Mouse (Mus musculus): ENCODE data around the gene Crim1. TPM values are rescaled to one million over a fixed set of nuclear protein-coding genes. Genes with fewer than 3 reads are reported as not detected.

Gene Crim1
- 55.9 and 88.9 TPM in 2 replicates for total RNA-seq (2014; rRNA removed)
- 7.1 and 14.1 TPM in 2 replicates for polyA plus RNA-seq (2015; fragmentation: Nextera tagmentation; extraction: Ambion mirVana)

DNA sequence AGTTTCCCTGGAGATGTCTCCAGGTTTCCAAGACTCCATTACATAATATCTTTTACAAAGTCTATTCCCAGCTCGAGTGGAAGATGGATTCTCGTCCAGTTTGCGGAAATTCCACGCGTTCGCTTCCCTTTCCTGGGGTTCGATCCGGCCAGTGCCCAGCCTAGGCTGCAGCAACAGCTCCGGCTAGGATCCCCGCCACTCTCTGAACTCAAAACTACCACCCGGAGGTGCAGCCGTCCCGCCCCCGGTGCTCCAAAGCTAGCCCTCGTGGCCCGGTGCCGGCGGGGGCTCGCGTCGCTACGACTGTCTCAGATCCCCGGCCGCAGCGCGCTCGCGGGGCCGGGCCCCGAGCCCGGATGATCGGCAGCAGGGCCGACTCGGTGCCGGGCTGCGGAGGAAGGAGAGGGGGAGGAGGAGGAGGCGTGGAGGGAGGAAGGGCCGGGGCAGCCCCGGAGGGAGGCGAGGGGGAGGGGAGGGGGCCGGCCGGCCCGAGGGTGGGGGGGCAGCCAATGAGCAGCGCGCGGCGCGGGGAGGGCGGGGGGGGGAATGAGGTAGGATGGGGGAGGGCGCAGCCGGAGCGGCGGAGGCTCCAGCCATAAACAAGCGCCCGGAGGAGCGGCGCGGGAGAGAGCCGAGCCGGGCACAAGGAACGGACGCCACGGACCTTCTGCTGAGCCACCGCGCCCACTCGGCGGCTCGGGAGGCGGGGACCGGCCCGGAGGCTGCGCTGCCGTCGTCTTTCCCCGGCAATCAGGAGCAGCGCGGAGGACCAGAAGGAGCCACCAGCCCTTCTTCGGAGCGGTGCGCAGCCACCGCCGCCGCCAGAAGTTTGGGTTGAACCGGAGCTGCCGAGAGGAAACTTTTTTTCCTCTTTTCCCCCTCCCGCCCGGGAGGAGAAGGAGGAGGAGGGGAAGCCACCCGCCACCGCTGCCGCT is at the start of gene Crim1:
Gene Crim1, plus strand, starts transcription at position 623 of the 935 bp plus-strand sequence.
- Histone ChIP-seq H3K36me3 (ENCODE audit: insufficient read depth) (no peaks in the 10 kb centered on the region), H3K27me3 (ENCODE audit: insufficient read depth, low read length) (no peaks in the 10 kb centered on the region), H3K4me3 (ENCODE audit: low read depth, low read length) (peak within 1 kb of the TSS; percentile 79), H3K9me3 (ENCODE audit: low read length) (no peaks in the 10 kb centered on the region), H3K4me2 (ENCODE audit: low read depth) (peak within 1 kb of the TSS; percentile 94), H3K4me1 (ENCODE audit: insufficient read depth) (peaks cover 8% of the 10 kb centered on the region; the same call in 1 of the 2 replicates), H3K27ac (ENCODE audit: low read depth, low read length) (peak within 1 kb of the TSS; percentile 88), H3K9ac (peak within 1 kb of the TSS; percentile 67)
- ATAC-seq = peak; percentile 62
- under 1% methylated on average over 77 of the region's 90 CpGs for WGBS
- peak; percentile 80 for DNase-seq
- no peak for TF ChIP-seq CTCF (IDR thresholded peaks at IDR 0.05; ENCODE audit: low read depth)

DNA sequence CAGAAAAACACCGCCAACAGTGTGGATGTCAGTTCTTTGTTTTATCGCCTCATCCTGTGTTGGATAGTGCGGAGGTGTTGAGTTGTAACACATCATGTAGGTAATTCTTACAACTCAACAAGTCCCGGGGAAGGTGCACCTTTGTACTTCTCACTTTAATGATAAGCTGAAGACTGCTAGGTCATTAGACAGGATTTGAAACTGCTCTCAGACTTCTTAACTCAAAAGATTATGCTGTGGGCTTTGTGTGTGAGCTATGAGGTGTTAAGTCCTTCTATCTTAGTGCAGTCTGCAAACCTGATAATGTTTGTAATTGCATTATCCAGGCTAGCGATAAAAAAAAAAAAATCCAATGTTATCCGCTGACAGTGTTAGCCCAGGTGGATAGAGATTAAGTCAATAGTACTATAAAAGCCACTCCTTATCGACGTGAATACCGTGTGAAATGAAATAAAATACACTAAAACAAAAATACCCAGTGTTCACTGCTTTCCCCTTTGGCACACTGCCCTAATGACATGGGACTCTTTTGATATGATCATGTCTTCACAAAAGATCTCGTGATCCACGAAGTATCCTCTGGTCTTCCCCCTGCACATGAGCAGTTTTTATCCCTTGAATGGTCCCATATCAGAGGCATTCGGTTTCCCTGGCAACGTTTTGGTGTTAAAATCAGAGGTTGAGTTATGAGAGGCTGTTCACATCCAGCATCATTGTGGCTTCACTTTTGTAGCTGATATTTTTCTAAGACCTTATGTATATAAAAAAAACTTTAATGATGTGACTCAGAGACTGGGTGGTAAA is 48.4 kb upstream of the Crim1 start:
- Histone ChIP-seq H3K36me3 (ENCODE audit: insufficient read depth) (no peaks in the 10 kb centered on the region), H3K9me3 (ENCODE audit: low read length) (no peaks in the 10 kb centered on the region), H3K4me3 (ENCODE audit: low read depth, low read length) (no peak overlapping the region), H3K9ac (no peak overlapping the region), H3K27ac (ENCODE audit: low read depth, low read length) (no peak overlapping the region), H3K4me1 (ENCODE audit: insufficient read depth) (no peaks in the 10 kb centered on the region), H3K4me2 (ENCODE audit: low read depth) (no peak overlapping the region), H3K27me3 (ENCODE audit: insufficient read depth, low read length) (no peaks in the 10 kb centered on the region)
- WGBS = 57% methylated on average over 13 of the region's 13 CpGs
- ATAC-seq = 0 out of 2 replicates have a peak, but pooled peaks have one; percentile 34
- DNase-seq = no peak
- no peak for TF ChIP-seq CTCF (IDR thresholded peaks at IDR 0.05; ENCODE audit: low read depth)

DNA sequence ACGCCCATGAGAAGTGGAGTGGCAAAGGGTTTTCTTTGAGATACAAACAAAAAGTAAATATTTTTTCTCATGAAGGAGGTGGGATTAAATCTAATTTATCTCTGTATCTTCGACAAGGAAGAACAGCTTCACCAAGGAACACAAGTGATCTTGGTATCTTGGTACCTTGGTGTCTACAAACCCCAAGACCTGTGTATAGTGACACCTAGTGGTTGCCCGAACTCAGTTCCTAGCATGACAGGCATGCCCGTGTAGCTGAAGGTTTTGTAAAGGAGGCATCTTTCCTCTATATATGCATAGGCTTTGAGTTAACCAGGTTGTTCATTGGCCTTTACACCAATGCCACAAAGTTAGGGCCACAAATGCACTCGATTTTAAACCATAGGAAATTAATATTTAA is 36.8 kb upstream of the Crim1 start:
- H3K27ac ChIP-seq (ENCODE audit: low read depth, low read length) = no peak overlapping the region
- no peaks in the 10 kb centered on the region for H3K9me3 ChIP-seq (ENCODE audit: low read length)
- 30% methylated on average over 5 of the region's 5 CpGs for WGBS
- H3K4me2 ChIP-seq (ENCODE audit: low read depth) = no peak overlapping the region
- DNase-seq = peak; percentile 54
- H3K9ac ChIP-seq = no peak overlapping the region
- ATAC-seq = peak; percentile 47; the same call in 1 of the 2 replicates
- peak; percentile 73 for TF ChIP-seq CTCF (IDR thresholded peaks at IDR 0.05; ENCODE audit: low read depth)
- H3K36me3 ChIP-seq (ENCODE audit: insufficient read depth) = no peaks in the 10 kb centered on the region
- no peak overlapping the region for H3K4me3 ChIP-seq (ENCODE audit: low read depth, low read length)
- H3K4me1 ChIP-seq (ENCODE audit: insufficient read depth) = no peaks in the 10 kb centered on the region
- no peaks in the 10 kb centered on the region for H3K27me3 ChIP-seq (ENCODE audit: insufficient read depth, low read length)

DNA sequence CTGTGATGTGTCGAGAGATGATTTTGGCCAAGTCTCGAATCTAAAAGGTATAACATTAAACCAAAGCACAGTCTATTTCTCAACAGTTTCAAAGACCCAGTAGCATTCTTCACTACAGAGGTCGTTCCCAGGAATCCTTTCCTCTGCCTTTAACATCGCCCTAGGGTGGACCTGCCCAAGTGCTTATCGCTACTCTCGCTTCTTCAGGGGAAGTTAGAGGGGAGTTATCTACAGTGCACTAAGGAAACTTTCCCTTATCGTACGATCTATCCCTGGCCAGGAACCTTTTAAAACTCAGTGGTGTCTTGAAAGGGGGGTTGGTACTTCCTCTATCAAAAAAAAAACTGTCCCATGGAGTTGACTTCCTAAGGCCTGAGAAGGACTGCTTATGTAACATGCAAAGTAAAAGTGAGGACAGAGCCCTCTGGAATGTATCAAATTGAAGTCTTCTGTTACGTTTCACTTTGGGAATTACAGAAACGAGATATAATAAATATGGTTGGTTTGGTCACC is 36.3 kb upstream of the Crim1 start:
- WGBS = 88% methylated on average over 10 of the region's 10 CpGs
- Histone ChIP-seq H3K4me3 (ENCODE audit: low read depth, low read length) (no peak overlapping the region), H3K27ac (ENCODE audit: low read depth, low read length) (no peak overlapping the region), H3K4me2 (ENCODE audit: low read depth) (no peak overlapping the region), H3K27me3 (ENCODE audit: insufficient read depth, low read length) (no peaks in the 10 kb centered on the region), H3K9me3 (ENCODE audit: low read length) (no peaks in the 10 kb centered on the region), H3K9ac (no peak overlapping the region), H3K4me1 (ENCODE audit: insufficient read depth) (no peaks in the 10 kb centered on the region), H3K36me3 (ENCODE audit: insufficient read depth) (no peaks in the 10 kb centered on the region)
- no peak for DNase-seq
- no peak for ATAC-seq
- TF ChIP-seq CTCF (IDR thresholded peaks at IDR 0.05; ENCODE audit: low read depth) = no peak

DNA sequence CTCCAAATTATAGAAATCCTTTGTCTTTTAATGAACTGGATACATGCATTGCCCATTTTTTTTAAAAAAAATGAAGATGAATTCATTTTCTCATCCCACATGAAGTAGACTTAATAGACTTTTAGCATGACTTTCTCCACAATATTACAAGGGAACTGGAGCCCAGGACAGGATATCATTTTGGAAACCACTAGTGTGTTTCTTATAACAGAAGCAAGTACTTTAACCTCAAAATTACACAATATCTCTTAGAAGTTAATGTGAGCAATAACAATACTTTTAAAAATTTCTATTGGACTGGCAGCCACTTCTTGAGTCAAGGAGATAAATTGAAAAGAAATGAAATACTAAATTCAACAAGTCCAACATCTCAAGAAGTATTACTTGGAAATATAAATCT is 34.2 kb upstream of the Crim1 start:
- no peak for DNase-seq
- no peaks in the 10 kb centered on the region for H3K4me1 ChIP-seq (ENCODE audit: insufficient read depth)
- no peak overlapping the region for H3K9ac ChIP-seq
- H3K9me3 ChIP-seq (ENCODE audit: low read length) = no peaks in the 10 kb centered on the region
- no peak for TF ChIP-seq CTCF (IDR thresholded peaks at IDR 0.05; ENCODE audit: low read depth)
- H3K36me3 ChIP-seq (ENCODE audit: insufficient read depth) = no peaks in the 10 kb centered on the region
- H3K4me2 ChIP-seq (ENCODE audit: low read depth) = no peak overlapping the region
- no peaks in the 10 kb centered on the region for H3K27me3 ChIP-seq (ENCODE audit: insufficient read depth, low read length)
- no peak overlapping the region for H3K4me3 ChIP-seq (ENCODE audit: low read depth, low read length)
- no peak for ATAC-seq
- no peak overlapping the region for H3K27ac ChIP-seq (ENCODE audit: low read depth, low read length)

DNA sequence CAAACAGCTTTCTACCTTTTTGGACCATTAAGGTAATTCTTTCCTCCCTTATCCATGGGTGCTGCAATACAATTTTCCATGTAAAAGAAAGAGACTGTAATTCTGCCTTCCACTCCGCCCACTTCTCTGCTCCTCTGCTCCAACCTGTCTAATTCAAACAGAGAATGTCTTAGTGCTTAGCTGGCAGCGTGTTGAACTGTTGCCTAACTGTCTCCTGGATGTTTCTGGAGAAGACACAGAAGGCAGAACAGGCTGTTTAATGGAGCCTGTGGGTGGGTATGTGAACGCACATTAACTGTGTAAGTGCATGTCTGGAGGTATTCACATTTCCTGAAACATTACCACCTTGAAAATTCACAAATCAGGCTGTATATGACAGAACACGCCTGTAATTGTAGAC is 33.5 kb upstream of the Crim1 start:
- no peaks in the 10 kb centered on the region for H3K27me3 ChIP-seq (ENCODE audit: insufficient read depth, low read length)
- 80% methylated on average over 4 of the region's 4 CpGs for WGBS

More for the DNA sequence above, 33.5 kb upstream of the Crim1 start:
- no peak overlapping the region for H3K4me2 ChIP-seq (ENCODE audit: low read depth)
- no peak overlapping the region for H3K4me3 ChIP-seq (ENCODE audit: low read depth, low read length)
- no peak overlapping the region for H3K27ac ChIP-seq (ENCODE audit: low read depth, low read length)
- no peak for TF ChIP-seq CTCF (IDR thresholded peaks at IDR 0.05; ENCODE audit: low read depth)
- no peak overlapping the region for H3K9ac ChIP-seq
- ATAC-seq (no peak), DNase-seq (no peak)
- H3K9me3 ChIP-seq (ENCODE audit: low read length) = no peaks in the 10 kb centered on the region
- H3K36me3 ChIP-seq (ENCODE audit: insufficient read depth) = no peaks in the 10 kb centered on the region
- no peaks in the 10 kb centered on the region for H3K4me1 ChIP-seq (ENCODE audit: insufficient read depth)

Data from forebrain, postnatal 0 days (tissue).